ENCODE assay signal across 8 mouse cellular contexts in genomic region chr4:98108676-98109016, GRCm38 (mm10).
DNase-seq lines count a peak whose midpoint lies in the region; ATAC-seq lines count a peak whose summit lies in the region.

No protein-coding gene starts in this region.

- peak; percentile 68 for ATAC-seq in kidney, embryonic 16.5 days (ENCODE audit: low FRiP score, low TSS enrichment)
- ATAC-seq in hindbrain, embryonic 11.5 days (ENCODE audit: low FRiP score) = peak; percentile 93
- peak; percentile 7; the same call in 1 of the 2 replicates for ATAC-seq in megakaryocyte progenitor cell, adult 5-6 weeks (replicated peaks; ENCODE audit: poor library complexity)
- no peak for ATAC-seq in erythroblast, adult 5-6 weeks (replicated peaks; ENCODE audit: low FRiP score, poor library complexity, severe bottlenecking)

- no peak for DNase-seq in kidney, adult 9 months
- DNase-seq in embryo, embryonic 11 days = peak; percentile 94
- peak; percentile 91 for DNase-seq in hindbrain, embryonic 11.5 days (ENCODE audit: low spot score)
- DNase-seq in thymus, adult 18-20 months = no peak
- DNase-seq in ovary, postnatal 14 days (ENCODE audit: low spot score) = no peak

- no peaks in the 10 kb centered on the region for H3K36me3 ChIP-seq in kidney, embryonic 16.5 days (ENCODE audit: insufficient read depth, low read length)
- H3K36me3 ChIP-seq in hindbrain, embryonic 11.5 days (ENCODE audit: control insufficient read depth, insufficient read depth, low read length) = no peaks in the 10 kb centered on the region

- no peaks in the 10 kb centered on the region for H3K9me3 ChIP-seq in kidney, embryonic 16.5 days (ENCODE audit: low read length)
- H3K9me3 ChIP-seq in hindbrain, embryonic 11.5 days (ENCODE audit: control insufficient read depth, low read length) = no peaks in the 10 kb centered on the region

- 11% methylated on average over 4 of the region's 4 CpGs for WGBS in kidney, embryonic 16.5 days
- WGBS in hindbrain, embryonic 11.5 days = 2% methylated on average over 4 of the region's 4 CpGs

- peaks cover 49% of the 10 kb centered on the region for H3K4me1 ChIP-seq in kidney, embryonic 16.5 days (ENCODE audit: insufficient read depth, low read length)
- H3K4me1 ChIP-seq in hindbrain, embryonic 11.5 days (replicated peaks; ENCODE audit: control insufficient read depth, insufficient read depth, low read length) = peaks cover 21% of the 10 kb centered on the region

- no peak overlapping the region for H3K4me3 ChIP-seq in kidney, embryonic 16.5 days (ENCODE audit: low read length)
- no peak overlapping the region for H3K4me3 ChIP-seq in hindbrain, embryonic 11.5 days (ENCODE audit: low read depth, low read length)

- H3K9ac ChIP-seq in kidney, embryonic 16.5 days (replicated peaks; ENCODE audit: low read length) = no peak overlapping the region
- H3K9ac ChIP-seq in hindbrain, embryonic 11.5 days (ENCODE audit: low read depth, low read length) = no peak overlapping the region

- H3K27ac ChIP-seq in kidney, embryonic 16.5 days (ENCODE audit: low read length) = peak overlapping the region; percentile 67
- H3K27ac ChIP-seq in hindbrain, embryonic 11.5 days (ENCODE audit: low read depth, low read length) = peak overlapping the region; percentile 87

- H3K4me2 ChIP-seq in kidney, embryonic 16.5 days (replicated peaks; ENCODE audit: low read depth, low read length) = peak overlapping the region; percentile 43
- no peak overlapping the region for H3K4me2 ChIP-seq in hindbrain, embryonic 11.5 days (replicated peaks; ENCODE audit: low read depth, low read length)

- no peaks in the 10 kb centered on the region for H3K27me3 ChIP-seq in kidney, embryonic 16.5 days (ENCODE audit: insufficient read depth, low read length)
- no peaks in the 10 kb centered on the region for H3K27me3 ChIP-seq in hindbrain, embryonic 11.5 days (ENCODE audit: control insufficient read depth, insufficient read depth, low read length)

Comparison
In these comparisons a context has a peak if more than half of its experiments do, and no peak if none do; other contexts are left out.
1. DNase-seq: peak in embryo, embryonic 11 days (single experiment) and hindbrain, embryonic 11.5 days (single experiment); none in kidney, adult 9 months (single experiment), thymus, adult 18-20 months (0 of 2) and ovary, postnatal 14 days (single experiment).